Mouse (Mus musculus) thymus, postnatal 0 days (tissue): ENCODE data around the gene Mov10. TPM values are rescaled to one million over a fixed set of nuclear protein-coding genes. Genes with fewer than 3 reads are reported as not detected.
"Not testable (repeated sequence)": the region's sequence is repeated elsewhere in the genome, so short reads cannot be mapped to it uniquely, and the experiment has no call there.

Experiments used
- DNase-seq: peaks from one replicate; pipeline ENCODE4 v3.0.0-alpha.2; 2015; ENCODE audit warnings: low spot score
- polyA plus RNA-seq: library from polyadenylated mRNA; unstranded; fragments of >200 nt; fragmentation: Nextera tagmentation; extraction: Ambion mirVana; gene quantifications from 2 replicates; pipeline ENCODE4 v1.2.1, GENCODE M21; 2015

The Mov10 gene
- polyA plus RNA-seq, 1 experiment from 2014 or later = 29.9 TPM

DNA sequence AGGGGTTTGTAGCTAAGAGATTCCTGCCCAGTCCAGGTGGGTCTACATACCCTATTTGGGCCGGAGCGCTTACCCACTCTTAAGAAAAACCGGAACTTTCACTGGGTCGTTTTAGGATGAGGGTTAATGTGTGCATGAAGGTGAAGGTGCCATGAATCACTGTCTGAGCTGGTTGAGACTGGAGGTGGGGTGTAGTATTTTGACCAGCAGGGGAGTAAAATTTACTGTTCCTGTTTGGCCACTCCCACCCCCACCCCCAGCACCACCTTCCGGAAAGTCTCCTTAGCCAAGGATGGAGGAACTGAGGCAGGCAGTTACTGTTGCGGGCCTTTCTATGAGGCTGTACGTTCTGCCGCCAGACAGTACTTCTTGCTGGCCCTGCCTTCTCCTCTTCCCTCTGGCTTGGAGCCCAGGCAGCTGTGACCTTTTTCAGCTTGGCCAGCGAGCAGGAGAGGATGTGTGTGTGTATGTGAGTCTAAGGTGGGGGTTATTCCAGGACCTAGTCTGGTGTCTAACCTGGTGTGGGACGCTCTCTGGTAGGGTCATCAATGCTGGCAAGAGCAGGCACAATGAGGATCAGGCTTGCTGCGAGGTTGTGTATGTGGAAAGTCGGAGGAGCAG lies 36.2 kb downstream of the Mov10 start:
- no peak for DNase-seq

GRCm38 (mm10) chr3:104781471-104781903 lies 36.9 kb downstream of the Mov10 start, which contains the start of gene Fam19a3:
Gene Fam19a3 (minus strand): TSS chr3:104781840.
- peak; percentile 51 for DNase-seq

DNA sequence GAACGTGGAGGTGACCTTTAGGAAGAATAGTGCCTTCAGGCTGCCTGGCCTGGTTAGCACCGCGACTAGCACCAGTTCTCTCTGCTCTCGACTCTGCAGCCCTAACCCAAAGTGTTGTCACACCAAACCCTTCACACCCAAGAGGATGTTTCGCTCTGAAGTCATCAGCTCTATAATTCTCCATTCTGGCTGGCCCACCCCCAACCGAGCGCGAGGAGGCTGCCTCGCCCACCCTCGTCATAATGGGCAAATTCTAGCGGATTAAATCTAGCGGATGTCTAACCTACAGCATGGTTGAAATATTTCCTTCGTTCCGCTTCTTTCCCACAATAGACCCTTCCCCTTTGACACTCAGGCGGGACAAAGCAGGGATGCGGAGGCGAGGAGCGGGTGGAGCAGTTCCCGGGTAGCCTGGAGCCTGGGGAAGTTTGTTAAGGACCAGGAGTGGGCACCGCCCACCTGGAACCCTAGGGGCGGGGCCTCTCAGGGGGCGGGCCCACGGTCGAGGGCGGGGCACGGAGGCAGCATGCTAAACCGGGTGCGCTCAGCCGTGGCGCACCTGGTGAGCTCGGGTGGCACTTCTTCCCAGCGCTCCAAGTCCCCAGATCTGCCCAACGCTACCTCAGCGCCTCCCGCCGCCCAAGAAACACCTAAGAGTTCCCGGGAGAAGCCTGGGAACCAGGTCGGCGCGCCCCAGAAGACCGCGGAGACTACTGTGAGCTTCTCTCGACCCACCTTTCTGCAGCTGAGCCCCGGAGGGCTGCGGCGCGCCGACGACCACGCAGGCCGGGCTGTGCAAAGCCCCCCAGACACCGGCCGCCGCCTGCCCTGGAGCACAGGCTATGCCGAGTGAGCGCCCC lies 37.6 kb downstream of the Mov10 start, which contains the start of gene Ppm1j:
Gene Ppm1j, plus strand, starts transcription at position 496 of the 860 bp plus-strand sequence.
- peak; percentile 56 for DNase-seq

GRCm38 (mm10) chr3:104779949-104780348 lies 38.4 kb downstream of the Mov10 start:
- DNase-seq = peak; percentile 81

- DNase-seq = peak; percentile 67
Measured at GRCm38 (mm10) chr3:104777342-104777741, 41.0 kb downstream of the Mov10 start.

GRCm38 (mm10) chr3:104773301-104773700 lies 45.1 kb downstream of the Mov10 start:
- no peak for DNase-seq

GRCm38 (mm10) chr3:104771460-104771859 lies 46.9 kb downstream of the Mov10 start:
- DNase-seq = peak; percentile 61

- DNase-seq = no peak
Measured at GRCm38 (mm10) chr3:104770918-104771317, 47.4 kb downstream of the Mov10 start.

DNA sequence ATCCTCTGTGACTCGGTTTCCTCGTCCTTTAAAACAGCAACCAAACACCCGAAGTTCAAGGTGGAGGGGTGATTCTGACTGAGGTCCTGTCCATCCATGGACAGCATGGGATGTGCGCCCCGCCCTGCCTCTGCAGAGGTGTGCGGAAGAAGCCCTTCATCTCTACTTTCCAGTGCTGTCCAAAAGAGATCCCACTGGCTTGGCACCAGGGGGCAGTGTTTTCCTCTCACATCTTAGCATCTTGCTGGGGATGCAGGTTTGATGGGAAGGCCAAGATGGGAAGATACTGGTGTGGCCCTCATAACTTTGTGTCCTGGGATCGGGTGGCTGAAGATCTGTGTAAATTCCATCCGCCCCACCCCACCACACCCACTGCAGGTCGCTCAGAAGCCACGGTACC lies 48.3 kb downstream of the Mov10 start:
- no peak for DNase-seq

DNA sequence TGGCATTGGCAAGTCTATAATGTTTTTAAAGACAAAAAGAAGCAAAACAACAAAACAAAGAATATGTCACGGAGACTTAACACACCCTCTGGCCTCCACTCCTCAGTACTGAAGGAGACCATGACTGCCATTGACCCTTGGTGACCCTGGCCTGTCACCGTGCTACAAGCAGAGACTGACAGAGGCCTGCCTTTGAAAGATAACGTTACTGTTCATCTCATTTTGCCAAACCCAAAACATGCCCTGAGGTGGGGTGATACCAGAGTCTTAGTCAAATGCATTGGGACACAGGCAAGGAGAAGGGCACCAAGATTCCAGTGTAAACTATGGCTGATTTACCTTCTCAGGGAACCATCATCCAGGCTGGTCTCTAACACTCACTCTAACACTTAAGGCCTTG lies 49.2 kb downstream of the Mov10 start:
- DNase-seq = no peak

- DNase-seq = no peak
Measured at GRCm38 (mm10) chr3:104767716-104768115, 50.6 kb downstream of the Mov10 start.

DNA sequence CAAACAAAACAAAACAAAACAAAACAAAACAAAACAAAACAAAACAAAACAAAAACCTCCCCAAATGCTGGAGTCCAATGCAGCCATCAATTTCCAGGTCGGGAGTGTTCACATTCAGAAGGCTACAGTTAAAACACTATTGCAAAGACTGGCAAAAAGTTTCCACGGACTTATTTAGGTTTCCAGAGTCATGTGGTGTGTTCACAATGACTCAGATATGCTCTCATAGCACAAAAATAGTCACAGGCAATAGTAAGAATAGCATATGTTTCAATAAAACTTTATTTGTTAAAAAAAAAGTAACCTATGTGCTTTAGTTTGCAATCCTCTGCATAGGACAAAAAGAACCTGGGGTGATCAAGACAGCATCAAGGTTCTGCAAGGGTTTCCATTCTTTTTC lies 51.2 kb downstream of the Mov10 start:
- no peak for DNase-seq

- DNase-seq = no peak
Measured at GRCm38 (mm10) chr3:104765021-104765420, 53.3 kb downstream of the Mov10 start.

GRCm38 (mm10) chr3:104762103-104762863 lies 56.1 kb downstream of the Mov10 start:
- DNase-seq = not testable (repeated sequence)

DNA sequence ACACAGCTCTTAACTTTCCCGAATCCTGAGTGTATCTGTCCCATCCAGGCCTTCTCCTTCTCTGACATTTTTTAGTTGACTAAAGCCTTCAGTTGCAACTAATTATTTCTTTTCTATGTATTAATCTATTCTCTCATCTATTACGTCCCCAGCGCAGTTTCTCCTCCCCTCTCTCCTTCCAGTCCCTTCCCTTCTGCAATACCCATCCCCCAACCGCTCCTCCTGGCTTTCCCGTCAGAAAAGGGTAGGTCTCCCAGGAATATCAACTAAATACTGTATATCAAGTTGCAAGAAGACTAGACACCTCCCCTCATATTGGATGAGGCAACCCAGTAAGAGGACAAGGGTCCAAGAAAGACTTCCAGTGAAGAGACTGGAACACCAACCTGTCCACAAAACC lies 59.5 kb downstream of the Mov10 start:
- no peak for DNase-seq

DNA sequence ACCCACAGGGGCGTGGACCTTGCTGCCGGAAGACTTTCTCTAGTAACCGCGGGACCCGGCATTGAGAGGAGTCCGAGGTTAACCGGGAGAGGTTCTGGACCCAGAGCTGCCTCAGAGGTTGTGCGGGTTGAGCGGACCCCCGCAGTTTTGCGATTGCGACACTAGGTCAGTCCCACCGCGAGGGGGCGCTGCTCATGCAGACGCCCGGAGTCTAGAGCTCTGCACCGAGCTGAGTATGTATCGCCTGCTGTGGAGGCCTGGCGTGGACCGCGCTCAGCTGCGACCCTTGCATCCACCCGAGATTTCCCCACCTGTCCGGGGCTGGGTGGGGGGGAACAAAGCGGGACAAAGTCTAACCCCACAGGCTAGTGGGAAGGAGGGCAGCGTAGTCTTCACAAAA lies 60.0 kb downstream of the Mov10 start:
- DNase-seq = peak; percentile 78

DNA sequence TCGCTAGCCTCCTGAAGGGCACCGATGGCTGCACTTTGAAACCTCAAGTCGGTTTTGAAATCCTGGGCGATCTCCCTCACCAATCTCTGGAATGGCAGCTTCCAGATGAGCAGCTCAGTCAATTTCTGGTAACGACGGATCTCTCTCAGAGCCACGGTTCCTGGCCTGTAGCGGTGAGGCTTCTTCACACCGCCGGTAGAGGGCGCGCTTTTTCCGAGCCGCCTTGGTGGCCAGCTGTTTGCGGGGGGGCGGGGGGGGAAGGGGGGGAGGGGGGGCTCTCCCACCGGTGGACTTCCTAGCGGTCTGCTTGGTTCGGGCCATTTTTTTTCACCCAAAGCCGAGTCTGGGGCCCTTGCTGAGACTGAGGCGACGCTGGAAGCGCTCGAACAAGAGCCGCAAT lies 65.5 kb downstream of the Mov10 start:
- peak; percentile 41 for DNase-seq
